Mouse (Mus musculus): ENCODE data around the gene Zcchc14.

GRCm38 (mm10) chr8:121557746-121558145 lies 95.0 kb downstream of the Zcchc14 start:
- TF ChIP-seq POLR2A (IDR thresholded peaks at IDR 0.05; ENCODE audit: borderline replicate concordance, insufficient read depth, low read length), result no peak
- no peak for TF ChIP-seq CTCF (IDR thresholded peaks at IDR 0.05; ENCODE audit: borderline replicate concordance, insufficient read depth, low read depth, low read length)
